Mouse (Mus musculus) limb, embryonic 14.5 days (tissue): Measurements from ENCODE around the gene Ccl5. TPM values are rescaled to one million over a fixed set of nuclear protein-coding genes. Genes with fewer than 3 reads are reported as not detected.
A peak's percentile ranks its signal among the peaks of the same experiment; 100 is the strongest.

Experiments
- ATAC-seq: fragments of 200-750 bp; cut with Nextera tagmentation; 2 replicates; pipeline ENCODE4 v1.8.0; 2017; ENCODE audit warnings: low read depth, moderate number of reproducible peaks, moderate TSS enrichment; ENCODE audit not compliant: low FRiP score
- DNase-seq: peaks from one replicate; pipeline ENCODE4 v3.0.0-alpha.2; 2015; ENCODE audit warnings: low spot score
- H3K27ac ChIP-seq: fragments of 300-500 bp; sonication (generic); replicated peaks from 2 replicates; pipeline ENCODE4 v1.5.1; 2014; ENCODE audit warnings: low read depth, mild to moderate bottlenecking, low read length, moderate library complexity, mixed read lengths
- H3K27me3 ChIP-seq: fragments of 300-500 bp; sonication (generic); 2 replicates; pipeline ENCODE4 v1.6.1; 2014; ENCODE audit warnings: low read length, mixed read lengths; ENCODE audit not compliant: control insufficient read depth, insufficient read depth
- H3K36me3 ChIP-seq: fragments of 300-500 bp; sonication (generic); 2 replicates; pipeline ENCODE4 v1.6.1; 2014; ENCODE audit warnings: mild to moderate bottlenecking, low read length, moderate library complexity, mixed read lengths; ENCODE audit not compliant: control insufficient read depth, insufficient read depth
- H3K4me1 ChIP-seq: fragments of 300-500 bp; sonication (generic); 2 replicates; pipeline ENCODE4 v1.6.1; 2014; ENCODE audit warnings: antibody characterized with exemption, low read length, mixed read lengths; ENCODE audit not compliant: control insufficient read depth, insufficient read depth
- H3K4me2 ChIP-seq: fragments of 300-500 bp; sonication (generic); replicated peaks from 2 replicates; pipeline ENCODE4 v1.6.1; 2014; ENCODE audit warnings: low read depth, mild to moderate bottlenecking, low read length, moderate library complexity; ENCODE audit not compliant: severe bottlenecking
- H3K4me3 ChIP-seq: fragments of 300-500 bp; sonication (generic); replicated peaks from 2 replicates; pipeline ENCODE4 v1.5.1; 2014; ENCODE audit warnings: low read length
- H3K9ac ChIP-seq: fragments of 300-500 bp; sonication (generic); 2 replicates; pipeline ENCODE4 v1.6.1; 2014; ENCODE audit warnings: mild to moderate bottlenecking, low read depth, low read length, moderate library complexity; ENCODE audit not compliant: severe bottlenecking
- H3K9me3 ChIP-seq: fragments of 300-500 bp; sonication (generic); 2 replicates; pipeline ENCODE4 v1.6.1; 2016; ENCODE audit warnings: low read length; ENCODE audit not compliant: control insufficient read depth
- POLR2A ChIP-seq: fragments of 200-500 bp; IDR thresholded peaks from 2 replicates; pipeline ENCODE4 v1.8.0; 2012; ENCODE audit warnings: inconsistent platforms, mild to moderate bottlenecking, moderate library complexity, borderline replicate concordance; ENCODE audit not compliant: insufficient read depth, insufficient read length; ENCODE audit errors: extremely low read depth
- WGBS: fragments of 180-500 bp; shearing (Covaris S2); extraction: QIAGEN DNeasy Blood & Tissue Kit; methylation state at CpG from one replicate; pipeline ENCODE4 v1.1.7; 2014; 5-methylcytosine and 5-hydroxymethylcytosine counted together
- polyA plus RNA-seq, 2 experiments: library from polyadenylated mRNA; depleted of rRNA in 1 of 2; stranded (reverse) in 1 of 2; unstranded in 1 of 2; fragments of >200 nt; fragmentation: Nextera tagmentation in 1 of 2; extraction: Ambion mirVana in 1 of 2; gene quantifications; 2 replicates each; pipeline versions ENCODE4 v1.2.1 to v1.2.3; 2012 to 2014

Ccl5 gene
- polyA plus RNA-seq, 2 experiments: 0.48 to 0.81 TPM

DNA sequence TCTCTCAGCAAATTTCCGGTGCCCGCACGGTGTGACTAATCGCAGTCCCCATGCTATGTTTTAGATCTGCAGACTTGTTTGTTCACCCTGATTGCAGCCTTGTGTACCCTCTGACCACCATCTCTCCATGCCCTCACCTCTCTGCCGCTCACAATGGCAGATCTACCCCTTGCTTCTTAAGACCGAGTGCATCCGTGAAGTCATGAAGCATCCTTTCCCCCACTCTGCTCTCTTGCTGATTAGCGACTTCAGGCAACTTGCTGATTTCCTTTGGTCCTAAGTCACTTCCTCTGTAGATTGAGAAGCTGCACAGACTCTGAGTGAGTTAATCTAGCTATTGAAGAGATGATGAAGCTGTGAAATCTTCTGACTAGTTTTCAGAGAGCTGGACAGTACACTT is 3.8 kb upstream of the Ccl5 start:
- no peak for TF ChIP-seq POLR2A
- DNase-seq (no peak), ATAC-seq (no peak)
- H3K4me3 ChIP-seq: no peak overlapping the region
- H3K36me3 ChIP-seq: no peaks in the 10 kb centered on the region
- H3K9ac ChIP-seq: no peak overlapping the region
- H3K9me3 ChIP-seq: no peaks in the 10 kb centered on the region
- no peaks in the 10 kb centered on the region for H3K27me3 ChIP-seq
- H3K27ac ChIP-seq: peak overlapping the region; percentile 53; the same call in 1 of the 2 replicates
- H3K4me1 ChIP-seq: peaks cover 22% of the 10 kb centered on the region
- peak overlapping the region; percentile 31 for H3K4me2 ChIP-seq
- 77% methylated on average over 8 of the region's 8 CpGs for WGBS

DNA sequence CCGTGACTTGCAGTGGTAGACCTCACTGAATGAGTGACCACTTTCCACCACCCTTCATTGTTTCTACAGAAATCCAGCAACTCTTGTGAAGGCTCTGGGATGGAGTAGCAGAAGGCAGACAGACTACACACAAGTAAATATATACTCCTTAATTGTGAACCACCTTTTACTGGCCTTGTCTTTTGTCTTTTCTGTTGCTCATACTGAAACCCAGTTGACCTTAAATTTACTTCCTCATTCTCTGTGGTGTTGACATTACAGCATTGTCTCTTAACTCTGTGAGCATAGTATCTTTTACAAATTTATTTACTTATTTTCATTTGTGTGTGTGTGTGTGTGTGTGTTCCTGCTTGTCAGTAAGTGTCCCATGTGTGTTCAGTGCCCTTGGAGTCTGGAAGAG is 2.9 kb upstream of the Ccl5 start:
- no peak overlapping the region for H3K4me3 ChIP-seq
- H3K9ac ChIP-seq: no peak overlapping the region
- H3K27ac ChIP-seq: no peak overlapping the region
- no peak for DNase-seq
- WGBS: 96% methylated on average over 1 of the region's 1 CpGs
- H3K4me2 ChIP-seq: no peak overlapping the region
- H3K36me3 ChIP-seq: no peaks in the 10 kb centered on the region
- no peaks in the 10 kb centered on the region for H3K27me3 ChIP-seq
- no peak for ATAC-seq
- no peak for TF ChIP-seq POLR2A
- no peaks in the 10 kb centered on the region for H3K9me3 ChIP-seq
- peaks cover 22% of the 10 kb centered on the region for H3K4me1 ChIP-seq

DNA sequence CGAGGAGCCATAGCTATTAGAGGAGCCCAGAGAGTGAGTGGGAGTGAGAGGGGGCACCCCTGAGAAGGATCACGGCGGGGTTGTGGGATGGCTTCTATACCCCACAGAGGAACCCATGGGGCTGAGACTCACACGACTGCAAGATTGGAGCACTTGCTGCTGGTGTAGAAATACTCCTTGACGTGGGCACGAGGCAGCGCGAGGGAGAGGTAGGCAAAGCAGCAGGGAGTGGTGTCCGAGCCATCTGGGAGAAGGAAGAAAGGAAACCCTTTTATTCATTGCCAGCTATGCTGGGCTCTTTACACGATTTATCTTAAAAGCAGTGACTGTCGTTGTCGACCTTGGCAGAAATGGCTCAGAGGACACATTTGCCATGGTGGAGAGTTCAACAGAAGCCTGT is 1.3 kb downstream of the Ccl5 start:
- no peaks in the 10 kb centered on the region for H3K36me3 ChIP-seq
- H3K4me1 ChIP-seq: peaks cover 1% of the 10 kb centered on the region
- no peaks in the 10 kb centered on the region for H3K27me3 ChIP-seq
- H3K4me3 ChIP-seq: no peak overlapping the region
- TF ChIP-seq POLR2A: no peak
- DNase-seq (no peak), ATAC-seq (no peak)
- H3K9me3 ChIP-seq: no peaks in the 10 kb centered on the region
- WGBS: 78% methylated on average over 12 of the region's 12 CpGs
- no peak overlapping the region for H3K4me2 ChIP-seq
- H3K27ac ChIP-seq: no peak overlapping the region
- H3K9ac ChIP-seq: no peak overlapping the region

DNA sequence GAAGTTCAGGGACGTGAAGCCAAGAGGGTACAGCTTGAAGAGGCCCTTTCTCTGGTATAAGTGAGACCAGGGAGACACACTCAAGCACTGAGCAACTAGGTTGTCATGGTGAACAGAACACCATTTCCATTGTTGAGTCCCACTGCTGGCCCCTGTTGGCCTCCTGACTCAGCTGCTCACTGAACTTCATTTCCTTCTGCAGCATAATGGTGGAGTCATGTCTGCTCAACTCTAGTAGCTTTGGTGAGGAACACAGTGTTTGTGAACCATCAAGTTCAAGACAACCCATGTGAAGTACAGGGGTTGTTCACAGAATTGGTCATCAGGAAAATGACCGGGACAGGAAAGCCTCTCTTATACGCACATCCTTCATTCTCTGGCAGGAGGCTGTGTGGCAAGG is 8.2 kb downstream of the Ccl5 start, which contains the start of gene Heatr9:
TSS of gene Heatr9 (minus strand) at position 101 of the 400 bp plus-strand sequence.
- no peaks in the 10 kb centered on the region for H3K27me3 ChIP-seq
- no peak for ATAC-seq
- H3K9me3 ChIP-seq: no peaks in the 10 kb centered on the region
- H3K9ac ChIP-seq: no peak within 1 kb of the TSS
- no peaks in the 10 kb centered on the region for H3K4me1 ChIP-seq
- no peak for DNase-seq
- no peaks in the 10 kb centered on the region for H3K36me3 ChIP-seq
- no peak within 1 kb of the TSS for H3K27ac ChIP-seq
- H3K4me2 ChIP-seq: no peak within 1 kb of the TSS
- 91% methylated on average over 3 of the region's 3 CpGs for WGBS
- H3K4me3 ChIP-seq: no peak within 1 kb of the TSS
- TF ChIP-seq POLR2A: no peak

DNA sequence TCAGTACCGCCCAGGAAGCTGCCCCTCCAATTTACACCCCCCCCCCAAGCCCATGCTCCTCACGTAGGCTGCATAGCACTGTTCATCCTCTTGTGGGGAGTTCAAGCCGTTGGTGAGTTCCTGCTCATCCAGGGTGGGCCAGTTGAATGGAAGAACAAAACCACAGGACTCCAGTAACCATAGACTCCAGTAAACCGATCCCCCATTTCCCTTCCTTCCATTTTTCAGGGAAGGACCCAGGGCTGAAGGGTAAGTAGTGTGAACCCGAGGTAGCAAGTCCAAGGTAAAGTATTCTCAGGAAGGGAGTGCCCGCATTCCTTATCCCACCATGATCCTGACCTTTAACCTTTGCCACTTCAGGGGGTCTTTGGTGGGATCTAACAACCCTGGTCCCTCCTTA is 11.9 kb downstream of the Ccl5 start:
- TF ChIP-seq POLR2A: no peak
- H3K4me3 ChIP-seq: no peak overlapping the region
- H3K36me3 ChIP-seq: no peaks in the 10 kb centered on the region
- no peaks in the 10 kb centered on the region for H3K4me1 ChIP-seq
- H3K9me3 ChIP-seq: no peaks in the 10 kb centered on the region
- no peak for DNase-seq
- no peak for ATAC-seq
- H3K4me2 ChIP-seq: no peak overlapping the region
- no peak overlapping the region for H3K27ac ChIP-seq
- no peak overlapping the region for H3K9ac ChIP-seq
- WGBS: 66% methylated on average over 6 of the region's 6 CpGs
- no peaks in the 10 kb centered on the region for H3K27me3 ChIP-seq

DNA sequence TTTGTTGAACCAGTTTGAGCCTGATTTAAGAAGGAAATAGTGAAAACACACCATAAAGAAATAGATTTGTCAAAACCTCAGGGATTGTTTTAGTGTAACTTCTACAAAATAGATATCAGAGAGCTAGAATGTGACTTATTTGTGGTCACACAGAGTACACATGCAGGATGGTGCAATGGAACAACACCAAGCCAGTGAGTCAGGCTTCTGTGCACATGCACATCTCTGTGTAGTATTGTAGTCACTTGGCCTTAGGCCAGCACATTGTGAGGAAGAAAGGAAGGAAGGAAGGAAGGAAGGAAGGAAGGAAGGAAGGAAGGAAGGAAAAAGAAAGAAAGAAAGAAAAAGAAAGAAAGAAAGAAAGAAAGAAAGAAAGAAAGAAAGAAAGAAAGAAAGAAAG is 13.2 kb downstream of the Ccl5 start:
- H3K4me2 ChIP-seq: no peak overlapping the region
- no peak overlapping the region for H3K4me3 ChIP-seq
- DNase-seq: no peak
- TF ChIP-seq POLR2A: no peak
- ATAC-seq: no peak
- no peaks in the 10 kb centered on the region for H3K9me3 ChIP-seq
- no peaks in the 10 kb centered on the region for H3K27me3 ChIP-seq
- no peak overlapping the region for H3K27ac ChIP-seq
- H3K36me3 ChIP-seq: no peaks in the 10 kb centered on the region
- H3K4me1 ChIP-seq: no peaks in the 10 kb centered on the region
- H3K9ac ChIP-seq: no peak overlapping the region
